Mouse (Mus musculus) T-cell, adult 2 months (primary cell): Measurements from ENCODE around the gene Itih1.

Experiments
- DNase-seq: peaks from one replicate; pipeline ENCODE4 v3.0.0; 2022; ENCODE audit warnings: low spot score

Gene Itih1

GRCm38 (mm10) chr14:30904307-30904706 is 38.8 kb downstream of the Itih1 start:
- DNase-seq = no peak

GRCm38 (mm10) chr14:30903036-30903435 is 40.1 kb downstream of the Itih1 start:
- no peak for DNase-seq

GRCm38 (mm10) chr14:30902628-30903027 is 40.5 kb downstream of the Itih1 start:
- no peak for DNase-seq

GRCm38 (mm10) chr14:30899972-30900371 is 43.1 kb downstream of the Itih1 start:
- DNase-seq = no peak

- no peak for DNase-seq
These were observed 54.8 kb downstream of the Itih1 start for GRCm38 (mm10) chr14:30888271-30888732.

- DNase-seq = no peak
These were observed 56.9 kb downstream of the Itih1 start, which contains the start of gene Itih4 for GRCm38 (mm10) chr14:30886204-30886603. TSS of gene Itih4 (plus strand) at chr14:30886476.

- no peak for DNase-seq
These were observed 57.8 kb downstream of the Itih1 start for GRCm38 (mm10) chr14:30885298-30885697.

- DNase-seq = no peak
These were observed 61.4 kb downstream of the Itih1 start for GRCm38 (mm10) chr14:30881718-30882108.

- no peak for DNase-seq
These were observed 62.0 kb downstream of the Itih1 start for GRCm38 (mm10) chr14:30880811-30881717.

GRCm38 (mm10) chr14:30880251-30880650 is 62.8 kb downstream of the Itih1 start:
- DNase-seq = no peak

GRCm38 (mm10) chr14:30879794-30880193 is 63.3 kb downstream of the Itih1 start:
- DNase-seq = no peak
